Mouse (Mus musculus) C3H10T1/2 (cell line): Measurements from ENCODE around the gene Rbmx. TPM values are rescaled to one million over a fixed set of nuclear protein-coding genes. Genes with fewer than 3 reads are reported as not detected.

Experiments
- polyA plus RNA-seq, 2 experiments: library from polyadenylated mRNA; unstranded; fragments of >200 nt; fragmentation: generic; extraction: Trizol; gene quantifications; one replicate each; pipeline ENCODE4 v1.2.1; 2012; ENCODE audit warnings: missing spikeins in 2 of 2

Gene Rbmx
- 10 to 100 TPM in 1 of 2 experiments, 1 to 10 TPM in 1; 9.9 to 31.3 TPM for polyA plus RNA-seq

GRCm38 (mm10) chrX:57392367-57393246 is at the start of gene Rbmx:
Rbmx (minus strand) TSS chrX:57393036.

GRCm38 (mm10) chrX:57408769-57409168 is 15.9 kb upstream of the Rbmx start, which contains the start of gene Gm364:
Gm364 (plus strand) TSS chrX:57409154.

GRCm38 (mm10) chrX:57338371-57339211 is 54.2 kb downstream of the Rbmx start, which contains the start of gene Arhgef6:
Arhgef6 (minus strand) TSS chrX:57338729.

Other genes with a start within 250 kb of the Rbmx start
- gene Cd40lg, start 180.9 kb downstream of the Rbmx start, polyA plus RNA-seq: not detected
- gene Arhgef6, start 54.3 kb downstream of the Rbmx start, polyA plus RNA-seq: under 1 TPM in 1 of 2 experiments, not detected in 1; 0.04 TPM
- gene Gm364, start 16.1 kb upstream of the Rbmx start, polyA plus RNA-seq: under 1 TPM in 1 of 2 experiments, not detected in 1; 0.04 TPM
- not detected for gene Gpr101, start 110.7 kb upstream of the Rbmx start, polyA plus RNA-seq